Mouse (Mus musculus) MN1 (cell line): Measurements from ENCODE around the gene Rcvrn.
A peak's percentile ranks its signal among the peaks of the same experiment; 100 is the strongest.

ENCODE experiments used
- DNase-seq: peaks from one replicate; pipeline ENCODE4 v3.0.0-alpha.2; 2016; ENCODE audit warnings: low spot score

Rcvrn gene

DNA sequence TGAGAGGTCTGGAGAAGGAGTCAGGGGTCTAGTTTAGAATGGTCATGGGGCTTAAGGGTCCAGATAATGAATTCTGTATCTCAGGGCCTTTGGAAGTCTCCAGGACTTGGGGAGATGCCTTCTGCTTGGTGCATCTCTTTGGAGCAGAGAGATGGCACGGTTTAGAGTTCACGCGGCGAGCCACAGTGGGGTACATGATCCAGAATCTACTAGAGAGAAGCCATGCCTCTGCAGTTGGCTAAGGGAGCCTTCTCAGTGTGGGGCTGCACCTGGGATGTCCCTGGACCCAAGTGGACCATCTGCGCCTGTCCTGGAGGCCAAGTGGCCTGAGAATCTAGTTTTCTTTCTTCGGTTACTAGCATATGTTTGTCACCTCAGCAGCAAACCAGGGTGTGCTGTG, 25.1 kb upstream of the Rcvrn start:
- no peak for DNase-seq

DNA sequence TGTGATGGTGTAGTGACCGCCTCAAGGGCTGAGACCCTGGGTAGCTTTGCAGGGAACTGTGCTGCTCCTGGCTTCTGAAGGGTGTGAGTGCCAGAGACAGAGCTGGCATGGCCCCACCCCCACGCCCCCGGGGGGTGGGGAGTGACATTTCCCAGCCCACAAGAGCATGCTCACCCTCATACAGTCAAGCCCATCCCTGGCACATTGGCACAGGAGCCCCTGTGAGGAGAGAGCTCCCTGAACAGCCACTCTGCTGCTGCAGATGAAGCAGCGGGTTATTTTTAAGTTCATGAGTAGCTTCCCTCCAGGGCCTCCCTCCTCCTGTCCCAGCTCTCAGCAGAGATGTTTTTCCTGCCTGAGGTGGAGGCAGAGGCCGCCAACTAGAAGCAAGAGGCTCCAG, 23.0 kb upstream of the Rcvrn start:
- no peak for DNase-seq

DNA sequence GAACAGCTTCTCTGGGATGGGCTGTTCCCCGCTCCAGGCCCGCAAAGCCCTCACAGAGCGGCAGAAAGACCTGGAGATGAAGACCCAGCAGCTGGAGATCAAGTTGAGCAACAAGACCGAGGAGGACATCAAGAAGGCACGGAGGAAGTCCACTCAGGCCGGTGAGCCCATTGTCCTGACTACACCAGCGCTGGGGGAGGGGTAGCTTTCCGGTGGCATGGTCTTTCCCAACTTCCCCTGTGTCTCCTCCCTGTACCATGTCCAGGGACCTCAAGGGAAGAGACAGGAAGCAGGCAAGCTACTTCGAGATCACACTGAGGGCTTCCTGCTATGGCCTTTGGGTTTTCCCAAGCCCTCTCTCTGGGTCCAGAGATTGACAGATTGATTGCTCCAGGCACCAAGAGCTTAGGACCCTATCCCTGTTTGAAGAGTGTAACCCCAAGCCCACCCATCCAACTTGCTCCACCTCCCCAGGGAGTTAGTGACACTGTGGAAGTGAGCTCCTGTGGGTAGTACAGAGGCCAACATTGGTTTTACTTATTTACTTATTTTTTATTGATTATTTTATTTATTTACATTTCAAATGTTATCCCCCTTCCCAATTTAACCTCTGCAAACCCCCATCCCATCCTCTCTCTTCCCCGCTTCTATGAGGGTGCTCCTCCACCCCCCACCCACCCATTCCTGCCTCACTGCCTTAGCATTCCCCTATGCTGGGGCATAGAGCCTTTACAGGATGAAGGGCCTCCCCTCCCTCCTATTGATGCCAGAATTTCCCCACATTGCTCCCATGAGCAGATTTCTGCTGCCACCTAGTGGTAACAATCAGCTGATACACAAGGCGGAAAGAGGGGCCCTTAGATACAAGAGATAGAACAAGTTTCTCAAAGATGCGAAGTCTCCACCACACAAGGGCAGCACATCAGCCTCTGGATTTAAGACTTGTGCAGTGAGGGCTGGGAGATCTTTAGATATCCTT, 19.3 kb upstream of the Rcvrn start:
- DNase-seq: peak; percentile 26

DNA sequence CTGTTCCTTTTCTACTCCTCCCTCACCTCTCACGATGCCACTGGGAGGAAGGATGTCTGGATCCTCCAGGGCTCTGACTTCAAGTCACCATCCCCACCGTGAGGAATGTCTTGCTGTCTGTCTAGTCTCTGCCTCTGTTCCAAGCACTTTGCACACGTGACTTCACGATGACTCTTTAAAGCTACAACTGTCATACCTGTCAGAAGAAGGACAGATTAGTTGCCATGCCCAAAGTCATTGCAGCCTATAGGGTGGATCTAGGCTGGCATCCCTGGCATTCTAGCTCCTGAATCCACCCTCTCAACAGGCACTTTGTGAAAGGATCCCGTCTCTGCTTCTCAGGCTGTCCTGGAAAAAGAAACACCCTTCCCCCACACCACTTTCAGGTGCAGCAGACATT, 15.8 kb upstream of the Rcvrn start:
- no peak for DNase-seq

DNA sequence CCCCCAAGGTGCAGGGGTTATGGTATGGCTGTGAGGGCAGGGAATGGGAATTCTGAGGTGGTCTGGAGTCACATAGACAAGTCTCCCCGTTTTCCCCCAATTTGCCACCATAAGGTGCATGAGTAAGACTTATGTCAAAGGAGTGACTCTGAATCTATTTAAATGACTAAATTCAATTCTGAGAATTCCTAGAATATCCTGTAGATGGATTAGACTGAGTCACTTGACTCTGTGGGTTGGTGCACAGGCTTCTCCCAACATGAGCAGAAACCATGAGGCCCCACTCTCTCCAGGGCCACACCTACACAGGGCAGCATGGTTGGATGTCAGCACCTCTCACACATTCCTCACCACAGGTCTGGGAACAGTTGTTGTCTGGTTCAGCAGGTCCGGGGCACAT, 15.2 kb upstream of the Rcvrn start:
- no peak for DNase-seq

DNA sequence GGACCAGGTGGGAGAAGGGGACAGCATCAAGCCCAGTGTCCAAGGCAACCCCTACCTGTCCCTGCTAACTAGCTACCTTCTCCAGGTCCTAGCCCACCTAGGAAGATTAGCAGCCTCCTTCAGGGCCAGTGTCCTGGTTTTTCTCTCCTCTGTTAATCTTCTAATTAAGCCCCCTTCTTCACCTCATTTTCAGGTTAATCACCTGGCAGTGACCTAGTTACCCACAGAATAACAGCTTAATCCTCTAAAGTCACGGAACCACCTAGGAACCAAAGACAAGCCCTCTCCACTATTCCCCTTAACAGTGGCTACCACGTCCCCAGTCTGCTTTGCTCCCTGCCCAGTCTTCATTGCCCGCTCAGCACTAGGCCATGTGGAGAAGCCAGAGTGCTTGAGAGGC, 13.3 kb upstream of the Rcvrn start:
- no peak for DNase-seq

DNA sequence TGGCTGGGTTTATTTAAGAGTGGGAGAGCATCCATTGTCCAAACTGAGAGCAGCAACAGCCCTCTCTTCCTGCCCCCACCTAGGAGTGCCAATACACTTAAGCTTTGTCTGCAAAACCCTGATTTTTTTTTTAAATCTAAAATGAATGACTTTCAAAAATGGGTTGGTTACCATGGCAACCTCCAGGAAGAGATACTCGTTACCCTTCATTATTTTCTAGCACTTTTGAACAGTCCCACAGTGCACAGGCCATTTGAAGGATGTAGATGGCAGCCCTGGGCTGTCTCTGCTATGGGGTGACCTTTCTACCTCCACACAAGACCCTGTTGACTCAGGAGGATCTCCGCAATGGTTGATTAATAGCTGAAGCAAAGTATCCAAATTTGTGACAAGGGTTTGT, 9.0 kb upstream of the Rcvrn start:
- no peak for DNase-seq

DNA sequence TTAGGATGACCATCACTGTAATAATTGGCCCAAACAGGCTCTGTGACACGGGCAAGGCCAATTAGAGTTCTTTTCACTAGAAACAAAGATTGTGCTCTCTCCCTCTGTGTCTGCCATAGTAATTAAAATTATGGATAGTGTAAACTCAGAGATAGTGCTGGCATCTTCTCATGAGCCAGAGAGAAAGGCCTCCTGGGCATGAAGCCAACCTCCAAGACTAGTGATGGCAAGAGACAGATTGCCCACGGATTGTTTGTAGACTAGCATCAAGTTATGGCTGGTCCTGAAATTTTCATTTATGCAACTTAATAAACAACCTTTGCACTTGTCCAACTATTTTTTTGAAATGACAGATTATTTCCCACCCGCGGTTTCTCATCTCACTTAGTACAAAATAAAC, 17.9 kb downstream of the Rcvrn start:
- no peak for DNase-seq

DNA sequence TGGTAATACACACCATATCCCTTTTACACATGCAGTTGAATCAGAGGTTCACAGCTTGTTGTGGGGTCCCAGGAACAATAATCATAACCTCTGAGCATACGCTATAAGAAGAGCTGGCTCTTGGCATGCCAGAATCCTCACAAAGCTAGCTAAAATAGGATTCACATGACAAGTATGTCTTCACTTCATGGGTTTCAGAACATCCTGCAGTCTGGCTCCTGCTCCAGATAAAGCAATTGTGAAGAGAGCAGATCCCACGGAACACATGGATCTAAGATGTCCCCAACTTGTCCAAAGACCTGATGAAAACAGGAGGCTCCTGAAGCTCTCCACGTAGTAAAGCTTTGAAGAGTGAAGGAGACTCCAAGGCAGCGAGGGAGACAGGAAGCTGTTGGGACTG, 20.3 kb downstream of the Rcvrn start:
- no peak for DNase-seq

DNA sequence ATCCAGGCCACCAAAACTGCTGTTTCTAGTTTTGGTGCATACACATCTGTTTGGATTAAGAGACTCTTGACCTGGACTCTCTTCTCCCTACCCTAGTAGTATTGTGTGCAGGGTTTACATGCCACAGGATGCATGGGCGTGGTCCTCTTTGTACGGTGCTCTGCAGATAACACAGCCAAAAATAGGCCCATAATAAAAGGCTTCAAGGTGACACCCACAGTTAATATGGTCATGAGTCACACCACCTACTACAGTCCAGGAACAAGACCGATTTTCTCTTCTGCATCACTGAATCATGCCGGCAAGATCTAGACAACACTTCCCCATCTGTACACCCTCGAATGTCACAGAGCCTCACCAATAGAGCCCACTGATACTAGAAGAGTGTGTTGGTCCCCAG, 26.4 kb downstream of the Rcvrn start:
- no peak for DNase-seq

DNA sequence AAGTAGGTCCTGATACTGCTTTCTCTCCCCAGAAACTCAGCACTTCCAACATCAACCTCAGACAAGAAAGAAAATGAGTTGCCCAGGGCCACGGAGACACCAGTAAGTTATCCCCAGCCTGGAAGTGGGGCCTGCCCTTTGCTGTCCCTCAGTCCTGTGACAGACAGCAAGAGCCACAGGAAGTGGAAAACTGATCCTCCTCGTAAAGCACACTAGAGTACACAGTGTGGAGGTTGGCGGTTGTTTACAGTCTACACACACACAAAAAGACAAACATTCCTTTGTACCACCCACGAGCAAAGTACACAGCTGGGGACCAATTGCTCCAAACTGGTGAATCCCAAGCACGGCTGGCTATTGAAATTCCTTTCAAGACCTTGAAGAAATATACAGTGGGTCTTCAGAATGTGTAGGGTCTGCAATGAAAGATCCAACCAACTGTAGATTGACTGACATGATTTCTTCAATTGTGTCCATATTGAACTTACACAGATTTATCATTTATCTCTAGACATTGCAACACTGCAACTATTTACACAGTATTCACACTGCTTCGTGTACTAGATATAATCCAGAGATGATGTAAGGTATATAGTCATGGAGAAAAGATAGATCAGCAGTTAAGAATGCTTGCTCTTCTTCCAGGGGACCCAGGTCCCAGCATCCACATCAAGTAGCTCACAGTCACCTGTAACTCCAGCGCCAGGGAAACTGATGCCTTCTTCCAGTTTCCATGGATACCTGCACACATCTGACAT, 27.5 kb downstream of the Rcvrn start:
- no peak for DNase-seq

DNA sequence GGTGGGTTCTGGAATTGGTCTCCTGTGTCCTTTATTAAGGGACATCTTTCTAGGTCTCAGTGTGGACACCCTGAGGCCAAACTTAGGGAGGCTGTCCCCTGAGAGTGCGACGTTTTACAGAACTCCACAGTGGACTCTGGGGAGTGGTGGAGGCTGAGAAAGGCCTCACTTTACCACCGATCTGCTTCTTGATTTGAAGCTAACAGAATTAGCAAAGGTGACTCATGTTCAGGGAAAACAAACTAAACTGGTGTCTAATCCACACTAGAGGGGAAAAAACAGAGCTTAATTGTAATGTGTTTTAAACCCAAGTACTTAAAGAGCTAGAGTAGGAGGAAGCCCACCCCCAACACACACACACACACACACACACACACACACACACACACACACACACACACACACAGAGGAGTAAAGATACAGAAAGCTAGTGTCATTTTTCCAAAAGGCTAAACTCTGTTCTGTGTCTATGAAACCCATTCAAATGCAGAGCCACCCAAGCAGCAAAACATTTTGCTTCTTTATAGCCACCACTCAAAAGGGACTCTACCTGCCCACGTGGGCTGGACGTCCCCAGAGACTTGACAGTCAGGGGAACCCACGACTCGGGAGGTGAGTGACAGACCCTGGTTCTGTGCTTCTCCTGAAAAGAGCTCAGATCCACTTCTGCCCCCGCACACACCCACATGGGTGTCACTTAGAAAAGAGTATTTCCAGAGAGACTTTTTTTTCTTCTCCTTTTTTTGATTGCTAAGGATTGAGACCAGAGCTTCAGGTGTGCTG, 28.3 kb downstream of the Rcvrn start:
- DNase-seq: no peak

DNA sequence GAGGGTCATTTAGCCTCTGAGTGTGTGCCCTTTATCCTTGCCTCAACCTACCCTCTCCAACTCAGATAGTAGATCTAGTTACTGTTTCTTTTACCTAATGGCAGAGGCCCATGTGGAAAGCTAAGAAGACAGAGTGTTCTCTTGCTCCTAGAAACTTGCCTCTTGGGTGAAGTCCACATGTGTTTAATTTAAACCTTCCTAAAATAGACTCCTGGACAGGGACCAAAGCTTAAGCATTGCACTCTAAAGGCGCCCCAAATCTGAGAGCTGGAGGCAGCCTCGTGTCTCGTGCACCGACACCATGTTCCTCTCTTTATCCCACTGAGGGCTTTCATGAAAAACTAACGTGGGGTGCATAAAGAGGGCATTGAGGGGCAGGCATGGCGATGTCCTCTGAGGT, 32.0 kb downstream of the Rcvrn start:
- DNase-seq: no peak

DNA sequence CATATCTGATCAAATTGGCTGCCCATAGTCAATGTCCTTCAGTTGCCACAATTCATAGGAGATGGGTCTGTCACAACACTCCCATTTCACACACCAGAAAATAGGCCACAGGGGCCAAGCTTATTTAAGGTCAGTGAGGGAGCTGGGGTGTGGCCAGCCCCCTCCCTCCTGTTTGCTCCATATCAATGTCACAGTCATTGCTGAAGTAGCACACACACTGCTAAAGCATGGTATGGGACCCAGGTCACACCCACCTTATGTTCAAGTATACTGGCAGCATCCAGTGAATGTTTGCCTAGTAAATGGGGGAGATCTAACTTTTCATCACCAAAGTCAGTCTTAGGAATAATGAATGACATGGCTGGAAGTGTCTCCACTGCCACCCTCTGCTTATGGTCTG, 33.6 kb downstream of the Rcvrn start:
- no peak for DNase-seq

DNA sequence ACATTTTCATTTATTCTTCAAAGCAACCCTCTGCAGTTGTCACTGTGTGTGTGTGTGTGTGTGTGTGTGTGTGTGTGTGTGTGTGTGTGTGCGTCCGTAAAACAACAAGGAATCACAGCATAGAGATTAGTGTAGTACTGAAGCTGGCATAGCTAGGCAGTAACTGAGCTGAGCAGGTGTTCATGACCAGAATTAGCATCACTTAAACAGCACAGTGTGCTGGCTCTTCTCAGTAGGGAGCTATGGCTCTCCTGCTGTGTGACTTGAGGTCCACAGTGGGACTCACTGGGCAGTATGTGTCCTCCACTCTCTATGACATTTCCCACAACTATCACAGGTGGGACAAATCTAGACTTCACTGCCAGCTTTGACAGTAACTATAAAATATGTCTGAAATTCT, 35.9 kb downstream of the Rcvrn start:
- DNase-seq: no peak

DNA sequence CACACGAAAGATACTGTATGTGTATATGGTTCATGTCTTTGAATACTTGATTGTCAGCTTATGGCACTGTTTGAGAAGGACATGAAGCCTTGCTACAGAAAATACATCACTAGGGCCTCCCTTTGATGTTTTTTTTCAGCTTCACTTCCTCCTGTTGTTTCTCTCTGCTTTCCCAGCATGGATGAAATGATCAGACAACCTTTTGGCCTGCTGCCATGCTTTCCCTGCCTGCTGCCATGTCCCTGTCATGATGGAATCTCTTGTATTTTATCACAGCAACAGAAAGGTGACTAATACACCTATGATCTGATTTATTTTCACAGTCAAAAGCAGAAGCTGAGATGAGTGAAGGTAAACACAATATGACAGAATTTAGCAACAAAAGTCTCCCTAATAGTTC, 38.6 kb downstream of the Rcvrn start:
- no peak for DNase-seq

DNA sequence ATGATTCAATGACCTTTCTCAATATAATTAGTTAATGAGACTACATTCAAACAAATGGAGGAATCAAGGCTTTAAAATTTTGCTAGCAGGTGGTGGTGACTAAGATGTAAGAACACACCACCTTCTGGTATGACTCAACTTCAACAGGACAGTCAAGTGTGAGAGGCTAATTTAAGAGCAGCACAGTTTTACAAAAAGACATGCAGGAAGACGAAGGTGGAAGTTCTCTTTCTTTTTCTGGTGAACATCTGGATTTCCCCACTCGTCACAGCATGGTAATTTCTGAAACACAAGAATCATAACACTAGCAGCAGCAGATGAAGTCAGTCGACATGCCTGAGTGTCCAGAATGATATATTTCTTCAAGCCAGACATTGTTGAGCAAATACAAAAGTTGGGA, 39.5 kb downstream of the Rcvrn start:
- DNase-seq: no peak

DNA sequence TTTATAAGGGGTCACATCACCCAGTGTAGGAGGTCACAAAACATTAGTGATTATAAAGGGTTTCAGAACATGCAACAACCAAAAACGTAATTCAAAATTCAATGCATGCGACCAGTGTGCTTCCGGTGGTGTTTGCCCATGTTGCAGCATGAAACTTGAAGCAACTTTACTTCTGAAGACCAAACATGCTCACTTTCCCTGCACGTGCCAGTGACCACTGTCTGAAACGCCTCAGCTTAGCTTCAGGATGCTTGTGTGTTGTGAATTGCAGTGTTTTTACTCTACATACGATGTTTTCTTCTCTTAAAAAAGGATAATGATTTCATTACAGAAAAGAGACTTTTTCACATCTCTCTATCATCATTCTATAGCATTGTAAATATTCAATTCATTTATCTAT, 43.2 kb downstream of the Rcvrn start:
- DNase-seq: no peak

DNA sequence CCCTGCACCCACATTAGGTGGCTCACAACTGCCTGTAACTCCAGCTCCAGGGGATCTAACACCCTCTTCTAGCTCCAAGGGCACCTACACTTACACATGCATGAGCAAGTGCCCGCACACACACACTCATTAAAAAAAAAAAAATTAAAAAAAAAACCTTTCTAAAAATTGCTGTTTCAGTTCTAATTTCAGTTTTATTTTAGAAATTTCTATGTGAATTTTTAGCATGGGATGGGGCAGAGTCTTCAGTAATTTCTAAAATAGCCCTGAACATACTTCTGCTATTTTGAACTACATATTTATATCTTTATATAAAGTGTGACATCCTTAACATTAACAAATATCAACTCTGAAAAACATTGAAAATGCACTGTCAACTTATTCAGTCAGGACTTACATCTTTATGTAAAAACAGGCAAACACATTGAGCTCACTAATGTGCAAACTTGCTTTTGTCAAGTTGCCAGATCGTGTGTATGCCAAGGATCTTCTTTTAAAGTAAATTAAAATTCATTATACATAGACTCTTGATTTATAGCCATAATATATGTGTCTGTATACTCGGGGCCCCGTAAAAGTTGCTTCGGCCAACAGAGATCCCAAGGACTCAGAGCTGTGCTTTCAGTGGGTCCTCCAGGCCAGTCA, 43.8 kb downstream of the Rcvrn start:
- no peak for DNase-seq

DNA sequence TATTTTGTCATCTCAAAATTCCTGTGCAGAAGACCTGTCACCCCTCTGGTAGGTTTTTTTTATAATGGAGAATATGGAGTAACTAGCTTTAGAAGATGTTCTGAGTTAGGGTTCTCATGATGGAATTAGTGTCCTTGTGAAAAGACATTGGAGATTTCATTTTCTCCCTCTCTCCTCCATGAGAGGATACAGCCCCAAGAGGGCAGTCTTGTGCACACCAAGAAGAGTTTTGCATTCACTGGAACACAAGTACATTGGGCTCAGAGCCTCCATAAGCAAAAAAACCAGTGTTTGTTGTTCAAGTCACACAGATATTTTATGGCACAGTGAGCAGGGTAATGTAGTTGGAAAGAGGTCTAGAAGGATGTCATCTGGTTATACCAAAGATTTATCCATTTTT, 46.4 kb downstream of the Rcvrn start:
- DNase-seq: no peak
